Comparison of ENCODE assay signal across 41 mouse cellular contexts in genomic region chr19:25641786-25642185, GRCm38 (mm10). TPM values are rescaled to one million over a fixed set of nuclear protein-coding genes. Genes with fewer than 3 reads are reported as not detected.
"Had no signal": no experiment of that assay in that cellular context is flagged by ENCODE, and none has a peak within 500 bp of the region (broad histone marks: within the 10 kb centered on the region; RNA-seq: fewer than 3 reads in every experiment).

No protein-coding gene starts in this region.

- H3K4me1 ChIP-seq: limb, embryonic 10.5 days; limb, embryonic 12.5 days; limb, embryonic 13.5 days; limb, embryonic 15.5 days; liver, embryonic 12.5 days; liver, embryonic 13.5 days; liver, embryonic 15.5 days; lung, embryonic 15.5 days; megakaryocyte, embryonic 14.5 days; midbrain, embryonic 15.5 days; neural tube, embryonic 12.5 days had no signal

- H3K9ac ChIP-seq: limb, embryonic 12.5 days; limb, embryonic 13.5 days; limb, embryonic 15.5 days; liver, embryonic 12.5 days; liver, embryonic 13.5 days; liver, embryonic 14.5 days; liver, embryonic 15.5 days; liver, postnatal 0 days; lung, embryonic 14.5 days; lung, embryonic 15.5 days; midbrain, embryonic 12.5 days; midbrain, embryonic 15.5 days; neural tube, embryonic 12.5 days had no signal

- DNase-seq: left cerebral cortex, postnatal 4 days; liver; liver, embryonic 13.5 days; liver, postnatal 0 days; lung, adult 18-20 months; lung, adult 2 months; lung, embryonic 14.5 days; lung, postnatal 10 days; lung, postnatal 14 days; lung, postnatal 36 days; lung, postnatal 4 days; midbrain, embryonic 14.5 days had no signal

- H3K27ac ChIP-seq: left cerebral cortex, adult 2 months; limb, embryonic 10.5 days; limb, embryonic 12.5 days; limb, embryonic 13.5 days; limb, embryonic 15.5 days; liver, embryonic 12.5 days; liver, embryonic 13.5 days; liver, embryonic 14.5 days; liver, embryonic 15.5 days; lung, embryonic 15.5 days; macrophage; midbrain, embryonic 10.5 days; midbrain, embryonic 12.5 days; midbrain, embryonic 15.5 days; neural tube, embryonic 12.5 days had no signal

- H3K4me2 ChIP-seq: limb, embryonic 12.5 days; limb, embryonic 13.5 days; limb, embryonic 15.5 days; liver, embryonic 11.5 days; liver, embryonic 12.5 days; liver, embryonic 13.5 days; liver, embryonic 15.5 days; lung, embryonic 14.5 days; lung, embryonic 15.5 days; midbrain, embryonic 12.5 days; midbrain, embryonic 15.5 days; neural tube, embryonic 12.5 days had no signal

- H3K36me3 ChIP-seq: limb, embryonic 10.5 days; limb, embryonic 12.5 days; limb, embryonic 13.5 days; limb, embryonic 15.5 days; liver, embryonic 12.5 days; liver, embryonic 13.5 days; liver, embryonic 15.5 days; lung, embryonic 15.5 days; midbrain, embryonic 10.5 days; midbrain, embryonic 12.5 days; midbrain, embryonic 15.5 days; neural tube, embryonic 12.5 days had no signal

- H3K9me3 ChIP-seq: limb, embryonic 10.5 days; limb, embryonic 12.5 days; limb, embryonic 13.5 days; limb, embryonic 15.5 days; liver, embryonic 12.5 days; liver, embryonic 13.5 days; liver, embryonic 15.5 days; lung, embryonic 15.5 days; megakaryocyte, embryonic 14.5 days; midbrain, embryonic 10.5 days; midbrain, embryonic 12.5 days; midbrain, embryonic 15.5 days; neural tube, embryonic 12.5 days had no signal

- H3K4me3 ChIP-seq: left cerebral cortex, adult 2 months; limb, embryonic 10.5 days; limb, embryonic 12.5 days; limb, embryonic 13.5 days; limb, embryonic 15.5 days; liver, embryonic 12.5 days; liver, embryonic 13.5 days; liver, embryonic 15.5 days; lung, embryonic 15.5 days; megakaryocyte, embryonic 14.5 days; midbrain, embryonic 10.5 days; midbrain, embryonic 12.5 days; midbrain, embryonic 15.5 days; myocyte; neural tube, embryonic 12.5 days had no signal

- H3K27me3 ChIP-seq: liver, embryonic 12.5 days; liver, embryonic 13.5 days; liver, embryonic 15.5 days; megakaryocyte, embryonic 14.5 days; midbrain, embryonic 12.5 days; midbrain, embryonic 15.5 days; neural tube, embryonic 12.5 days had no signal

- ATAC-seq: liver, embryonic 12.5 days; liver, postnatal 0 days; lung, postnatal 0 days; midbrain, embryonic 15.5 days; midbrain, embryonic 16.5 days had no signal

RNA-seq across cellular contexts. Expression of gene Dmrt2, which starts 30.4 kb away (rescaled TPM):
- total RNA-seq: megakaryocyte progenitor cell, adult 5-6 weeks; megakaryocyte, adult 5-6 weeks; megakaryocyte-erythroid progenitor cell, adult 5-6 weeks; monocyte, adult 5-6 weeks had no signal
- polyA plus RNA-seq: macrophage; midbrain, embryonic 14.5 days; midbrain, postnatal 0 days had no signal

RNA-seq across cellular contexts. Expression of gene Dmrt3, which starts 31.7 kb away (rescaled TPM):
- total RNA-seq: left cerebral cortex, adult 8-10 months; left cerebral cortex, postnatal 14 days; left cerebral cortex, postnatal 36 days; liver, adult 2 months; megakaryocyte progenitor cell, adult 5-6 weeks; megakaryocyte, adult 5-6 weeks; megakaryocyte-erythroid progenitor cell, adult 5-6 weeks; monocyte, adult 5-6 weeks had no signal
- polyA plus RNA-seq: liver, adult 2 months; liver, embryonic 12.5 days; liver, embryonic 13.5 days; liver, embryonic 14.5 days; liver, embryonic 15.5 days; liver, embryonic 16.5 days; liver, postnatal 0 days; macrophage; midbrain, embryonic 14.5 days; midbrain, embryonic 16.5 days had no signal
